Mouse (Mus musculus) leukemia stem cell, adult 10-12 weeks (primary cell): Measurements from ENCODE around the gene Krtap16-1. TPM values are rescaled to one million over a fixed set of nuclear protein-coding genes. Genes with fewer than 3 reads are reported as not detected.

ENCODE experiments used
- polyA plus RNA-seq: library from polyadenylated mRNA; stranded (reverse); fragments of >175 nt; gene quantifications from 2 replicates; pipeline ENCODE4 v1.2.3, GENCODE M21; 2012; ENCODE audit warnings: low replicate concordance

Krtap16-1 gene
- not detected in 2 replicates for polyA plus RNA-seq

DNA sequence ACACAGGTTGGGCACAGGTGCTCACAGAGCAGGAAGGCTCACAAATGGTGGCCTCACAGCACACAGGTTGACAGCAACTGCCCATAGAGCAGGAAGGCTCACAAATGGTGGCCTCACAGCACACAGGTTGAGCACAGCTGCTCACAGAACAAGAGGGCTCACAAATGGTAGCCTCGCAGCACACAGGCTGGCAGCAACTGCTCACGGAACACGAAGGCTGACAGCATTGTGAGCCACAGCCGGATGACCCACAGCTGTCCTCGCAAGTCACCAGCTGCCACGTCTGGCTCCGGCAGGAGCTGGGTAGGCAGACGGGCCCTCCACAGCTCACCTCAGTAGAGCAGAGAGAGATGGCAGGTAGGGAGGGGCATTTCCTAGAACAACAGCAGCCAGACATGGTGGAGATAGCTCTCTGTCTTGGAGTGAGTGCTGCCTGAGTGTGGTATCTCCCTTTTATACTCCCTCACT, at the start of gene Krtap16-1:
Krtap16-1 (minus strand) TSS at position 418 of the 468 bp plus-strand sequence.

DNA sequence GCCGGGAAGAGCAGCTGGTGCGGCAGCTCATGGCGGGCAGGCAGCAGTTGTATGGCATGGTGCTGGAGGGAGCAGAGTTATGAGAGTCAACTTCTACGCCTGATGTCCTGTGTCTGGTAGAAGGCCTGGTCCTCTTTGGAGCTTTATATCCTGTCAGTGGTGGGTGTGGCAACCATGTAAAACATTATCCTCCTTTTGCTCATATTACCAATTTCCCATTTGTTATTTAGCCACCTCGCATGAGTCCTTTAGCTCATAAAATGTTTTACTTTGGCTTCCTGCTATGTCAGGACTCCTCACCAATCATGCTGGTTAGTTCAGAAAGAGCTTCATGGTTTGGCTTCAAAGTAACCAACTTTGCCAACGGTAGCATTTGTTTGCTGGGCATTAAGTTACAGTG, 43.4 kb upstream of the Krtap16-1 start, which contains the start of gene Krt33b:
Krt33b (minus strand) TSS at position 101 of the 400 bp plus-strand sequence.

DNA sequence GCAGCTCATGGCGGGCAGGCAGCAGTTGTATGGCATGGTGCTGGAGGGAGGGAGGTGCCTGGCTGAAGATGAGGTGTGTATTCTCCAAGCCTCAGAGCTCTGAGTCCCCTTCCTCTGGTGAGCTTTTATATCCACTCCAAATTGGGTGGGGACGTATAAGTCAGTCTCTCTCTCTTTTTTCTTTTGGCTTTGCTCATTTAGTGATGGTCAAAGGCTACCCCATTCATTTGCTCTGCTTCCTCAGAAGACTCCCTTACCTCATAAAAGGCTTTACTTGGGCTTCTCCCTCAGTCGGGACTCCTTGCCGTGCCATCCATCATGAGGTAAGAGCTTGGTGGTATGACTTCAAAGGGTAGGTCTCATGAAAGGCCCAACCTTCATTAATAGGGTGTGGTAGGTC, 29.7 kb upstream of the Krtap16-1 start, which contains the start of gene Krt33a:
Krt33a (minus strand) TSS at position 101 of the 400 bp plus-strand sequence.

DNA sequence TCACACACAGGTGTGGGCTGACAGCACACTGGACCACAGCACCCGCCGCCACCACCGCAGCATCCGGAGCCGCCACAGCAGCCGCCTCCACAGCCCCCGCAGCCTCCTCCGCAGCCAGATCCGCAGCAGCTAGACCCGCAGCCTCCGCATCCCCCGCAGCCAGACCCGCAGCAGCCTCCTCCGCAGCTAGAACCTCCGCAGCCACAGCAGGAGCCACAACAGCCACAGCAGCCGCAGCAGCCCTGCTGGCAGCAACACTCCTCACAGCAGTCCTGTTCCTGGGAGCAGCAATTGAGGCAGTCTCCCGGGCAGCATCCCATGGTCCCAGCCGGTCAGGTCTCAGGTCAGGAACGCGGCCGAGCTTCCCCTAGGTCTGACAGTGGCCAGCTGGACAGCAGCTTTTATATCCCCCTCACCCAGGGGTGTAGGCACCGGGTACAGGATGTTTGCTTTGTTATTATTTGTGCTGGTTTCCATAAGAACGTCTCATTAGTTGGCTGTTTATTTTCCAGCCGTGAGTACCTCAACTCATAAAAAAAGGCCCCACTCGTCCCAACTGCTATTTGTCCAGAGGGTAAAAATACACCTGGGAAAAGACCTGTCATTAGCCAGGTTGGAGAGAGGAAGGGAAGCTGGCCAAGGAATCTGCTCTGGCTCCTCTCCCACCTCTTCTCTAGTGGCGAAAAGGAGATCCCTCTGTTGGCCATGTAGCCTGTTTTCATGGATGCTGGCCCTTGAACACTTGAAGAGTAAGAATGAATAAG, 7.4 kb upstream of the Krtap16-1 start, which contains the start of gene Krtap17-1:
Krtap17-1 (minus strand) TSS at position 375 of the 764 bp plus-strand sequence.

DNA sequence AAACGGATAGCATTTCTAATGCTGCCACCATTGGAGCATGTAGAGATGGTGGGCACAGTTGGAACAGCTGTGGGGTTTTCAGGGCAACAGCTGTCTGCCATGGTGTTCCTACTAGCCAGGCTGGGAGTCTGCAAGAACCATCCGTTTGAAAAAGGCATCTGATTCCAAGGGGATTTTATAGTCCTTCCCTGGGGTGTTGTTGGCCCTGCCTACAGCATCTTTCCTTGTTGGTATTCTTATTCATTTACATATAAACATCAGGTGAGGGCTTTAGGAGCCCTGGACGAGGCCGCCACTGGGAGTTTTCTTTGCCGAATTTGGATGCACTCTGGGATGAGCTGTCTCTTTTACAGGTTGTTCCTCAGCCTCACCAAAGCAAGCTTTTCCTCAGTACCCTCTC, 7.4 kb downstream of the Krtap16-1 start, which contains the start of gene Krtap29-1:
Krtap29-1 (minus strand) TSS at position 101 of the 400 bp plus-strand sequence.

DNA sequence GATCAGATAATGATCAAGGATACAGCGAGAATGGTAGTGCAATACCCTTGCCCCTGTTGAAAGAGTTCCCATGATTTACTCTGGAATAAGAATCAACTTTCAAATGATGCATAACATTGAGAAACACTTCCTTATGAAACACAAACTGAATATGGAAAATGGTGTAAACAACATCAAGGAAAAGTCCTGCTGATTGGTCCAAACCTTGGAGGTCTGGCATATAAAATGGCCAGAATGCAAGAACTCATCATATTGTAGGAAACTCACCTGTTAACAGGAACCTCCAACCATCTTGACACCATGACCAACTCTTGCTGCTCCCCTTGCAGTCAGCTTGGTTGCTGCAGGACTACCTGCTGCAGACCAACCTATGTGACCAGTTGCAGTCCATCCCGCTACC, 38.2 kb downstream of the Krtap16-1 start, which contains the start of gene Krtap9-5:
Krtap9-5 (plus strand) TSS at position 301 of the 400 bp plus-strand sequence.

DNA sequence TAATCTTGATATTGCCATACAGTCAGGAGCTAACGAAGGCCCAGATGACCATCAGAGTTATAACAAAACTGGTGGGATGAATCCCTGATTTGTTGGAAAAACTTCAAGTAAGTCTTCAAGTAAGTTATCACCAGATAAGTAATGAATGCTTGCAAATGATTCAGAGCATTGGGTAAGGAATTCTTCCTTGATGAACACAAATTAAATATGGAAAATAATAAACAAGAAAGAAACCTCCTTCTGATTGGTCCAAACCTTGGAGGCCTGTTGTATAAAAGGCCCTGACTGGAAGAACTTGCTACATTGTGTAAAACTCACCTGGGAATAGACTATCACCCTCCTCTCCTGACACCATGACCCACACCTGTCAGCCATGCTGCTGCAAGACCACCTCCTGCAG, 50.4 kb downstream of the Krtap16-1 start, which contains the start of gene Krtap31-2:
Krtap31-2 (plus strand) TSS at position 301 of the 400 bp plus-strand sequence.

Other genes starting within 250 kb of the Krtap16-1 start
- not detected in 2 replicates for gene Gm11595, start 213.7 kb downstream of the Krtap16-1 start, polyA plus RNA-seq
- not detected in 2 replicates for gene Krtap4-8, start 205.9 kb downstream of the Krtap16-1 start, polyA plus RNA-seq
- not detected in 2 replicates for gene Krtap4-9, start 201.4 kb downstream of the Krtap16-1 start, polyA plus RNA-seq
- not detected in 2 replicates for gene Gm11596, start 193.1 kb downstream of the Krtap16-1 start, polyA plus RNA-seq
- 0.86 TPM in 1 of 2 replicates, not detected in the other for gene Gm11569, start 187.7 kb downstream of the Krtap16-1 start, polyA plus RNA-seq
- not detected in 2 replicates for gene Gm11554, start 182.2 kb downstream of the Krtap16-1 start, polyA plus RNA-seq
- not detected in 2 replicates for gene Krtap4-13, start 176.7 kb downstream of the Krtap16-1 start, polyA plus RNA-seq
- not detected in 2 replicates for gene Gm11564, start 170.9 kb downstream of the Krtap16-1 start, polyA plus RNA-seq
- gene 2300003K06Rik, start 148.5 kb downstream of the Krtap16-1 start, polyA plus RNA-seq, result not detected in 2 replicates
- gene Krtap4-16, start 135.0 kb downstream of the Krtap16-1 start, polyA plus RNA-seq, result not detected in 2 replicates
- gene Gm11568, start 128.7 kb downstream of the Krtap16-1 start, polyA plus RNA-seq, result not detected in 2 replicates
- gene Gm11559, start 122.1 kb downstream of the Krtap16-1 start, polyA plus RNA-seq, result not detected in 2 replicates
- not detected in 2 replicates for gene Krtap9-1, start 113.2 kb downstream of the Krtap16-1 start, polyA plus RNA-seq
- gene Gm11567, start 107.4 kb downstream of the Krtap16-1 start, polyA plus RNA-seq, result not detected in 2 replicates
- not detected in 2 replicates for gene Krtap31-1, start 78.7 kb downstream of the Krtap16-1 start, polyA plus RNA-seq
- not detected in 2 replicates for gene Gm11565, start 71.8 kb downstream of the Krtap16-1 start, polyA plus RNA-seq
- gene Krtap31-2, start 50.3 kb downstream of the Krtap16-1 start, polyA plus RNA-seq, result not detected in 2 replicates
- gene Krtap9-5, start 38.1 kb downstream of the Krtap16-1 start, polyA plus RNA-seq, result not detected in 2 replicates
- gene Krtap29-1, start 7.5 kb downstream of the Krtap16-1 start, polyA plus RNA-seq, result not detected in 2 replicates
- not detected in 2 replicates for gene Krtap17-1, start 7.4 kb upstream of the Krtap16-1 start, polyA plus RNA-seq
- not detected in 2 replicates for gene Krt33a, start 29.6 kb upstream of the Krtap16-1 start, polyA plus RNA-seq
- gene Krt33b, start 43.3 kb upstream of the Krtap16-1 start, polyA plus RNA-seq, result not detected in 2 replicates
- not detected in 2 replicates for gene Krt34, start 55.0 kb upstream of the Krtap16-1 start, polyA plus RNA-seq
- gene Krt31, start 64.0 kb upstream of the Krtap16-1 start, polyA plus RNA-seq, result not detected in 2 replicates
- gene Krt32, start 101.6 kb upstream of the Krtap16-1 start, polyA plus RNA-seq, result not detected in 2 replicates
- not detected in 2 replicates for gene Krt35, start 109.6 kb upstream of the Krtap16-1 start, polyA plus RNA-seq
- gene Krt36, start 119.0 kb upstream of the Krtap16-1 start, polyA plus RNA-seq, result not detected in 2 replicates
- gene Krt13, start 135.0 kb upstream of the Krtap16-1 start, polyA plus RNA-seq, result not detected in 2 replicates
- gene Krt15, start 149.3 kb upstream of the Krtap16-1 start, polyA plus RNA-seq, result 0.10 TPM in 1 of 2 replicates, not detected in the other
- gene Krt19, start 162.1 kb upstream of the Krtap16-1 start, polyA plus RNA-seq, result 0.15 and 1.7 TPM in 2 replicates
- not detected in 2 replicates for gene Krt9, start 206.6 kb upstream of the Krtap16-1 start, polyA plus RNA-seq
- 0.23 and 0.48 TPM in 2 replicates for gene Krt14, start 221.0 kb upstream of the Krtap16-1 start, polyA plus RNA-seq